Mouse (Mus musculus) megakaryocyte, embryonic 14.5 days (primary cell): Measurements from ENCODE around the gene Gbp2b.

ENCODE experiments used
- FLI1 ChIP-seq: IDR thresholded peaks from 2 replicates; pipeline ENCODE4 v1.6.1; 2012; ENCODE audit warnings: low read length, inconsistent platforms, mixed read lengths
- GATA1 ChIP-seq: IDR thresholded peaks from 3 replicates; pipeline ENCODE4 v1.6.1; 2012; ENCODE audit warnings: mixed read lengths, low read length, inconsistent platforms, borderline replicate concordance

DNA sequence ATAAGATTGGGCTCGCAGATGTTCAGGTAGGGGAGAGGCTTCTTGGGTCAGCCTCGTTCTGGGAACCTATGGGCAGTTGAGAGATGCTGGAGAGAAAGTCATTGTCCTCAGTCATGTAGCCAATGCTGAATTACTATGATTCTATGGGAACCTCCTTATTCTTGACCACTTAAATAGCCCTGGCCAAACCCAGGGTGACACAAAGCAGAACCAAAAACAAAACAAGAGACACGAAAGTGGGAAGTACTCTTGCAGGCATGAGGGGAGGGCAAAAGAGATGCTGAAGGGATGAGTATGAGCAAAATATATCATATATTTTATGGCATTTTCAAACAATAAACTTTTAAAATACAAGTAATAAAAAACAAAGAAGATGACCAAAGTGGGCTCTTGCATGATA lies 17.5 kb upstream of the Gbp2b start:
- TF ChIP-seq GATA1 (no peak), FLI1 (no peak)
